Mouse (Mus musculus): Measurements from ENCODE around the gene Uvrag. TPM values are rescaled to one million over a fixed set of nuclear protein-coding genes. Genes with fewer than 3 reads are reported as not detected.

The Uvrag gene
- polyA plus RNA-seq, 1 experiment from 2014 or later: 14.8 TPM

- Histone ChIP-seq H3K9ac (no peak overlapping the region), H3K36me3 (no peaks in the 10 kb centered on the region), H3K4me2 (no peak overlapping the region), H3K4me1 (peaks cover 39% of the 10 kb centered on the region), H3K27me3 (replicated peaks) (no peaks in the 10 kb centered on the region; the same call in 1 of the 2 replicates), H3K27ac (replicated peaks) (no peak overlapping the region), H3K4me3 (no peak overlapping the region), H3K9me3 (no peaks in the 10 kb centered on the region)
- 83% methylated on average over 11 of the region's 11 CpGs for WGBS
- ATAC-seq (ENCODE audit: extremely low read depth, insufficient number of reproducible peaks, low FRiP score, low TSS enrichment): no peak
Measured at GRCm38 (mm10) chr7:99153686-99154202, 12.8 kb upstream of the Uvrag start.

- WGBS: 49% methylated on average over 8 of the region's 8 CpGs
- Histone ChIP-seq H3K9me3 (no peaks in the 10 kb centered on the region), H3K36me3 (no peaks in the 10 kb centered on the region), H3K27me3 (replicated peaks) (no peaks in the 10 kb centered on the region; the same call in 1 of the 2 replicates), H3K27ac (replicated peaks) (no peak overlapping the region), H3K9ac (no peak overlapping the region), H3K4me1 (peaks cover 30% of the 10 kb centered on the region), H3K4me2 (no peak overlapping the region), H3K4me3 (no peak overlapping the region)
- ATAC-seq (ENCODE audit: extremely low read depth, insufficient number of reproducible peaks, low FRiP score, low TSS enrichment): no peak
Measured at GRCm38 (mm10) chr7:99152756-99153155, 11.8 kb upstream of the Uvrag start.

DNA sequence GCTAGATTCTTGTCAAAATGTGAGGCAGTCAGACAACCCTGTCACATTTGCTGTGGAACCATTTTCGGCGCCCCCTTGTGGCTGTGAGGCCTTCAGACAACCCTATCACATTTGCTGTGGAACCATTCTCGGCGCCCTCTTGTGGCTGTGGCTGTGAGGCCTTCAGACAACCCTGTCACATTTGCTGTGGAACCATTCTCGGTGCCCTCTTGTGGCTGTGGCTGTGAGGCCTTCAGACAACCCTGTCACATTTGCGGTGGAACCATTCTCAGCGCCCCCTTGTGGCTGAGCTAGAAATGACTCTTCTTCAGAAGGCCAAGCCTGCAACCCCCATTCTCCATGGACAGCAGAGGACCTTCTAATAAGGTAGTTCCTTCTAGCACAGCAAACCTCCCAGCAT is 10.4 kb upstream of the Uvrag start:
- no peak; the same call in 1 of the 2 replicates for ATAC-seq (ENCODE audit: extremely low read depth, insufficient number of reproducible peaks, low FRiP score, low TSS enrichment)

DNA sequence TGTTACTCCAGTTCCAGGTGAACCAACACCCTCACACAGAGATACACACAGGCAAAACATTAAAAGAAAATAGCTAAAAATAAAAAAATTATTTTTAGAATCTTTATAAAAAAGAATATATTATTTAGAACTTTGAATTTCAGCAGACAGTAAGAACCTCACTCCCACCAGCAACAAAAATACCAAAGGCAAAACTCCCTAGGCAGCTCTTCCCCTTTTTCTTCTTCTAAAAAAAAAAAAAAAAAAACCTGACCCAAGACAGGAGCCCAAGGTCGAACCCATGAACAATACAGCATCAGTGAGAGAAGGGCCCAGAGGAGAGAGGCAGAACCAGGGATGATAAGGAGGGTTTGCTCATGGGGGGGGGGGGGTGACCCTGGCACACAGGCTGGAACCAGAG is 8.1 kb upstream of the Uvrag start:
- Histone ChIP-seq H3K9ac (no peak overlapping the region), H3K27ac (replicated peaks) (no peak overlapping the region), H3K9me3 (no peaks in the 10 kb centered on the region), H3K4me1 (peaks cover 25% of the 10 kb centered on the region), H3K36me3 (no peaks in the 10 kb centered on the region), H3K4me2 (no peak overlapping the region), H3K4me3 (no peak overlapping the region), H3K27me3 (replicated peaks) (no peaks in the 10 kb centered on the region)
- WGBS: 39% methylated on average over 1 of the region's 1 CpGs
- no peak for ATAC-seq (ENCODE audit: extremely low read depth, insufficient number of reproducible peaks, low FRiP score, low TSS enrichment)

More for the DNA sequence above, 10.4 kb upstream of the Uvrag start:
- Histone ChIP-seq H3K27ac (replicated peaks) (no peak overlapping the region), H3K36me3 (no peaks in the 10 kb centered on the region), H3K4me1 (peaks cover 25% of the 10 kb centered on the region), H3K27me3 (replicated peaks) (no peaks in the 10 kb centered on the region), H3K4me3 (no peak overlapping the region), H3K4me2 (no peak overlapping the region), H3K9me3 (no peaks in the 10 kb centered on the region), H3K9ac (no peak overlapping the region)
- WGBS: 3% methylated on average over 7 of the region's 7 CpGs

GRCm38 (mm10) chr7:99147494-99147893 is 6.6 kb upstream of the Uvrag start:
- no peak for ATAC-seq (ENCODE audit: extremely low read depth, insufficient number of reproducible peaks, low FRiP score, low TSS enrichment)
- WGBS: 80% methylated on average over 7 of the region's 7 CpGs
- Histone ChIP-seq H3K4me2 (no peak overlapping the region), H3K4me1 (peaks cover 23% of the 10 kb centered on the region), H3K27me3 (replicated peaks) (no peaks in the 10 kb centered on the region), H3K27ac (replicated peaks) (no peak overlapping the region), H3K9me3 (no peaks in the 10 kb centered on the region), H3K9ac (no peak overlapping the region), H3K36me3 (no peaks in the 10 kb centered on the region), H3K4me3 (no peak overlapping the region)

GRCm38 (mm10) chr7:99146906-99147305 is 6.0 kb upstream of the Uvrag start:
- H3K4me3 ChIP-seq: no peak overlapping the region
- ATAC-seq (ENCODE audit: extremely low read depth, insufficient number of reproducible peaks, low FRiP score, low TSS enrichment): no peak
- no peaks in the 10 kb centered on the region for H3K9me3 ChIP-seq
- H3K27me3 ChIP-seq (replicated peaks): no peaks in the 10 kb centered on the region
- no peak overlapping the region for H3K9ac ChIP-seq
- H3K4me2 ChIP-seq: no peak overlapping the region
- WGBS: 58% methylated on average over 7 of the region's 7 CpGs
- no peak overlapping the region for H3K27ac ChIP-seq (replicated peaks)
- H3K36me3 ChIP-seq: no peaks in the 10 kb centered on the region
- H3K4me1 ChIP-seq: peaks cover 27% of the 10 kb centered on the region

DNA sequence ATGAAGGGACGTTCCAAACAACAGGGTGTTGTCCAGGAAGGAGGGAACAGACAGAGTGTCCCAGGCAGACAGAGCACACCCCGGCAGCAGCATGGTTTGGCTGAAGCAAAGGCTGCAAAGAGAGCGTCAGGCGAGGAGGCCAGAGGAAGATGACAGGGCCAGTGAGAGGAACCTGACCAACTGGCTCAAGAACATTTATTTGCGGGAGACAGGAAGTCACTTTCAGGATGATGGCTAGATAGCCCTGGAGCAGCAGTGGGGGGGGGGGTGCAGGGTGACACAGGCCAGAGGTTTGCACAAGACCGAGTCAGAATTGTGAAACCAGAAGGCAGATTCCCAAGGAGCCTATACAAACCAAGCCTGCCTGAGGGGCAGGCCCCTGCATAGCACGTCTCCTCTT is 5.1 kb upstream of the Uvrag start:
- Histone ChIP-seq H3K27me3 (replicated peaks) (no peaks in the 10 kb centered on the region), H3K9me3 (no peaks in the 10 kb centered on the region), H3K9ac (0 out of 2 replicates have a peak overlapping the region, but pooled peaks have one; percentile 8), H3K27ac (replicated peaks) (no peak overlapping the region), H3K4me2 (no peak overlapping the region), H3K4me3 (no peak overlapping the region), H3K4me1 (peaks cover 28% of the 10 kb centered on the region), H3K36me3 (no peaks in the 10 kb centered on the region)
- no peak for ATAC-seq (ENCODE audit: extremely low read depth, insufficient number of reproducible peaks, low FRiP score, low TSS enrichment)
- WGBS: 37% methylated on average over 7 of the region's 7 CpGs

DNA sequence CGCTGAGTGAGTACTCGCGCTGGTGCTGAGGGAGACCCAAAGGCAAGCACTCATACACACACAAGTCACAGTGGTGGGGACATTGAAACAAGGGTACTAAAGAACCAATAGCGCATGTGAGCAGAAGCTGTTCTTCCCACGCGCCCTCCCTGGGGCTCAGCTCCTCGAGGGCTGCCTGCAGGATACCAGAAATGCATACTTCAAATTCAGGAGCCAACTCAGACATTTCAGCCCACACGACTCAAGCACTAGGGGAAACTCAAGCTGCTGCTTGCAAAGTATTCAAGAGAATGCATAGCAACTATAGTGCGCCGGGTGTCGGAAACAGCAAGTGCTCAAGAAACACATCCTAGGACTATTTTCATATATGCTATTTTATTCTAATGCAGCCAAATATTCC is 3.7 kb upstream of the Uvrag start:
- no peak overlapping the region for H3K27ac ChIP-seq (replicated peaks)
- no peaks in the 10 kb centered on the region for H3K36me3 ChIP-seq
- H3K4me3 ChIP-seq: no peak overlapping the region
- H3K9me3 ChIP-seq: no peaks in the 10 kb centered on the region
- peaks cover 33% of the 10 kb centered on the region for H3K4me1 ChIP-seq
- no peak for ATAC-seq (ENCODE audit: extremely low read depth, insufficient number of reproducible peaks, low FRiP score, low TSS enrichment)
- H3K9ac ChIP-seq: no peak overlapping the region
- no peak overlapping the region for H3K4me2 ChIP-seq
- WGBS: 55% methylated on average over 11 of the region's 11 CpGs
- H3K27me3 ChIP-seq (replicated peaks): no peaks in the 10 kb centered on the region

- no peaks in the 10 kb centered on the region for H3K27me3 ChIP-seq (replicated peaks)
- WGBS: 62% methylated on average over 3 of the region's 3 CpGs
- peaks cover 46% of the 10 kb centered on the region for H3K4me1 ChIP-seq
- ATAC-seq (ENCODE audit: extremely low read depth, insufficient number of reproducible peaks, low FRiP score, low TSS enrichment): no peak
- no peaks in the 10 kb centered on the region for H3K36me3 ChIP-seq
- no peak overlapping the region for H3K4me2 ChIP-seq
- no peak overlapping the region for H3K4me3 ChIP-seq
- H3K9me3 ChIP-seq: no peaks in the 10 kb centered on the region
- H3K9ac ChIP-seq: no peak overlapping the region
- H3K27ac ChIP-seq (replicated peaks): no peak overlapping the region
Measured at GRCm38 (mm10) chr7:99143244-99143643, 2.3 kb upstream of the Uvrag start.

DNA sequence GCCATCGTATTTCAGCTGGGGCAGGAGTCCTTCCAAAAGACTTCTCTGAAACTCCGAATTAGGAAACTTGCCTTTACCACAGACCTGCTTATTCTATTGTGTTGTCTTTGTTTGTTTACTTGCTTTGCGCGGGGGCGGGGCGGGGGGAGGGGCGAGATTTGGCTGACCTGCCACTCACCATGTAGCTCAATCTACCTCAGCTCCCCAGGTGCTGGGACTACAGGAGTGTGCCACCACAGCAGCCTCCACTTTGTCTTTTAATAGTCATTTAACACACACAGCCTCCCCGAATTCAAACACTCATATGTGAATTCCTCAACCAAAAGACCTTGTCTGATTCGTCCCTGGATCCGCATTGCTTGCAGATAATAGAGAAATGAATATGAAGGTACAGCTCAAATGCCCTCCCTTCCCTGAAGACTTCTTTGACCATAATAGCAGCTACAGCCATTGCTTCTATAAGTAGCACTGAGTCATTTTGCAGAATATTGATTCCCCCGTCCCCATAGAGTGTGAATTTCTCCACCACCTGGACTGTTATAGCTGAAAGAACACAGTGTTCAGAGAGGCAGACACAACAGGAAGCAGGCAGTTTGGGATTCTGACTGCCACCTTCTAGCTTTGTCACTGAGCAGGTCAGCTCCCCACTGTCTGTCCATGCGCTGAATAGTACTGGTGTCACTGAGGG is 1.1 kb upstream of the Uvrag start:
- Histone ChIP-seq H3K4me2 (peak overlapping the region; percentile 74), H3K27ac (replicated peaks) (0 out of 2 replicates have a peak overlapping the region, but pooled peaks have one; percentile 16), H3K27me3 (replicated peaks) (no peaks in the 10 kb centered on the region), H3K36me3 (no peaks in the 10 kb centered on the region), H3K4me1 (peaks cover 43% of the 10 kb centered on the region), H3K4me3 (peak overlapping the region; percentile 84), H3K9me3 (no peaks in the 10 kb centered on the region), H3K9ac (peak overlapping the region; percentile 50; the same call in 1 of the 2 replicates)
- WGBS: 33% methylated on average over 12 of the region's 12 CpGs
- ATAC-seq (ENCODE audit: extremely low read depth, insufficient number of reproducible peaks, low FRiP score, low TSS enrichment): no peak

DNA sequence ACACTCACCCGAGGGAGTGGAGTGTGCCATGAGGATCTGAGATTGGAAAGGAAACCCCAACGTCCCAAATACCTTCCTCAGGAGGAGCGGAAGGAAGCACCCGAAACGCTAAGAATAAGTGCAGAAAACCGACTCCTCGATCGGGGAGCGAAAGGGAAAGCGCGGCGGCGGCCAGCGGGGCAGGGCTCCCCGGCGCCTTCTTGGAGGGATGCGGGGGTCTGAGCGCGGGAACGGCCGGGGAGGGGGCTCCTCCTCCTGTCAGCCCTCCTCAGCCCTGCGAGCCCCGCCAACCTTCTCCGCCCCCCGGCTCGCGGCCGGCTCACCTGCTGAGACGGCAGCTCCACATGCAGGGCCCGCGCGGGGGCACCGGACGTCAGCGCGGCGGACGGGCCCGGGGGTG is 430 bp downstream of the Uvrag start:
- peaks cover 36% of the 10 kb centered on the region for H3K4me1 ChIP-seq
- no peaks in the 10 kb centered on the region; the same call in 1 of the 2 replicates for H3K36me3 ChIP-seq
- ATAC-seq (ENCODE audit: extremely low read depth, insufficient number of reproducible peaks, low FRiP score, low TSS enrichment): peak; percentile 1; the same call in 1 of the 2 replicates
- peak overlapping the region; percentile 95 for H3K9ac ChIP-seq
- H3K27ac ChIP-seq (replicated peaks): peak overlapping the region; percentile 88
- no peaks in the 10 kb centered on the region for H3K9me3 ChIP-seq
- peak overlapping the region; percentile 84 for H3K4me3 ChIP-seq
- under 1% methylated on average over 36 of the region's 39 CpGs for WGBS
- H3K4me2 ChIP-seq: peak overlapping the region; percentile 88
- no peaks in the 10 kb centered on the region for H3K27me3 ChIP-seq (replicated peaks)

All from heart, embryonic 13.5 days (tissue).